Mouse (Mus musculus) embryonic facial prominence, embryonic 15.5 days (tissue): ENCODE data around the gene Ccdc187. TPM values are rescaled to one million over a fixed set of nuclear protein-coding genes. Genes with fewer than 3 reads are reported as not detected.

Experiments used
- polyA plus RNA-seq: library from polyadenylated mRNA; unstranded; fragments of >200 nt; fragmentation: Nextera tagmentation; extraction: Ambion mirVana; gene quantifications from 2 replicates; pipeline ENCODE4 v1.2.1, GENCODE M21; 2015

Gene Ccdc187
- polyA plus RNA-seq, 1 experiment from 2014 or later, result 1.1 TPM

Other genes with a start within 250 kb of the Ccdc187 start
- 7.9 and 9.0 TPM in 2 replicates for gene Nacc2, start 171.3 kb downstream of the Ccdc187 start, polyA plus RNA-seq
- gene Lhx3, start 86.3 kb downstream of the Ccdc187 start, polyA plus RNA-seq, result 1.3 and 1.8 TPM in 2 replicates
- 21.7 and 22.1 TPM in 2 replicates for gene Qsox2, start 57.0 kb downstream of the Ccdc187 start, polyA plus RNA-seq
- gene Gpsm1, start 21.0 kb upstream of the Ccdc187 start, polyA plus RNA-seq, result 52.0 and 52.1 TPM in 2 replicates
- 30.2 and 31.9 TPM in 2 replicates for gene Dnlz, start 57.6 kb upstream of the Ccdc187 start, polyA plus RNA-seq
- 0.84 and 1.7 TPM in 2 replicates for gene Card9, start 66.4 kb upstream of the Ccdc187 start, polyA plus RNA-seq
- gene Snapc4, start 86.1 kb upstream of the Ccdc187 start, polyA plus RNA-seq, result 25.3 and 30.2 TPM in 2 replicates
- gene Entr1, start 94.8 kb upstream of the Ccdc187 start, polyA plus RNA-seq, result 120 and 141 TPM in 2 replicates
- gene Pmpca, start 94.8 kb upstream of the Ccdc187 start, polyA plus RNA-seq, result 90.4 and 92.6 TPM in 2 replicates
- 23.2 and 25.1 TPM in 2 replicates for gene Inpp5e, start 114.6 kb upstream of the Ccdc187 start, polyA plus RNA-seq
- gene Sec16a, start 150.7 kb upstream of the Ccdc187 start, polyA plus RNA-seq, result 25.9 and 27.0 TPM in 2 replicates
- 26.0 and 30.3 TPM in 2 replicates for gene Notch1, start 222.1 kb upstream of the Ccdc187 start, polyA plus RNA-seq